Mouse (Mus musculus): ENCODE measurements around the gene Cdk5rap2. TPM values are rescaled to one million over a fixed set of nuclear protein-coding genes. Genes with fewer than 3 reads are reported as not detected.

The Cdk5rap2 gene
- polyA plus RNA-seq, 1 experiment from 2014 or later, result 23.7 TPM

DNA sequence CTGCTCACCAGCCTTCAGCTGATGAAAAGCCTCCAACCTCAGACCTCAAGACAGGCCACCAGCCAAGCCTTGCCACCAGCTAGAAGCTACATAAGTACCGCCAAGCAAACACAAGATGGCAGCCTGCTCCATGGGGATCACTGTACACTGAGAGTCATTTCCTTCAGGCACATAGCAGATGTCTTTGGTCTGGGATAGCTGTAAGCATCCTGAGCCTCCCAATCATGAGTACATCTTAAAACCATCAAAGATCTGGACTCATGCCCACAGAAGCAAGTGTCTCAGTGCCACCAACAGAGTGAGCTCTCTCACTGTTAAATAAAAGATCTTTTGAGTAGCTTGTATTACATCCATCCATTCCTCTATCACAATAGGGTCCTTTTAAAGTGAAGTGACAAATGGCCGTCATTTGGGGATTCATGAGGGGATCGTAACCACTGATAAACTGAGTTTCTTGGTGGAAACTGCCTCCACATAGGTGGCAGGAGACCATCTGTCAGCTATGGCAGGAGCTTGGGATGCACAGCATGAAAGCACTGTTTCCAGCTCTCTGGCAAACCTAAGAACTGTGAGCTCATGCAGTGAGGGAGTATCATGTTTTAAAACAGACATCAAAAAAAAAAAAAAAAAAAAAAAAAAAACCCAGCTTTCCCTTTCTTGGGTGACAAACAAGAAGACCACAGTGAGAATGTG, 150.4 kb downstream of the Cdk5rap2 start:
- Histone ChIP-seq H3K9ac (no peak overlapping the region), H3K4me1 (0 out of 2 replicates have a peak, but pooled peaks cover 7% of the 10 kb centered on the region), H3K27ac (no peak overlapping the region), H3K4me3 (no peak overlapping the region), H3K4me2 (no peak overlapping the region), H3K9me3 (no peaks in the 10 kb centered on the region), H3K27me3 (no peaks in the 10 kb centered on the region), H3K36me3 (peaks cover 71% of the 10 kb centered on the region)
- no peak for ATAC-seq (ENCODE audit: insufficient number of reproducible peaks, insufficient read depth, low FRiP score, low TSS enrichment, low read depth)
- 84% methylated on average over 3 of the region's 3 CpGs for WGBS

DNA sequence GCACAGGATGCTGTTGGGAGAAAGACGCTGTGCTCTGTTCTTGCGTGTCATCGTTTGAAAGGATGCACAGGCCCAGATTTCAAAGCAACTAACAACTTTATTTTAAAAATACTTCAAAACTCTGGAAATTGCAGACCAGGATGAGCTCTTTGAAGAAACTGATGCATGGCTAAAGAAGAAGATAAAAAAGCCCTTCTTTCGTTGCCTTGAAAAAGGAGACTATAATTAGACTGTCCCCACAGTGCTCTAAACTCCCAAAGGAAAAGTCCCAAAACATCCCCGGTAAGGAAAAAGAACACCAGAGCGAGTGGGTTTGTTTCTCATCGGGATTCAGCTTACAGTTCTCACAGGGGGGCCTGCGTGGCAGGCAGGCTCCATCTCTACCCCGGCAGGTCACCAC, 151.4 kb downstream of the Cdk5rap2 start:
- H3K27me3 ChIP-seq, result no peaks in the 10 kb centered on the region
- H3K27ac ChIP-seq, result no peak overlapping the region
- no peak for ATAC-seq (ENCODE audit: insufficient number of reproducible peaks, insufficient read depth, low FRiP score, low TSS enrichment, low read depth)
- H3K4me2 ChIP-seq, result no peak overlapping the region
- no peak overlapping the region for H3K4me3 ChIP-seq
- H3K9me3 ChIP-seq, result no peaks in the 10 kb centered on the region
- 54% methylated on average over 9 of the region's 9 CpGs for WGBS
- H3K9ac ChIP-seq, result no peak overlapping the region
- 0 out of 2 replicates have a peak, but pooled peaks cover 7% of the 10 kb centered on the region for H3K4me1 ChIP-seq
- peaks cover 72% of the 10 kb centered on the region for H3K36me3 ChIP-seq

DNA sequence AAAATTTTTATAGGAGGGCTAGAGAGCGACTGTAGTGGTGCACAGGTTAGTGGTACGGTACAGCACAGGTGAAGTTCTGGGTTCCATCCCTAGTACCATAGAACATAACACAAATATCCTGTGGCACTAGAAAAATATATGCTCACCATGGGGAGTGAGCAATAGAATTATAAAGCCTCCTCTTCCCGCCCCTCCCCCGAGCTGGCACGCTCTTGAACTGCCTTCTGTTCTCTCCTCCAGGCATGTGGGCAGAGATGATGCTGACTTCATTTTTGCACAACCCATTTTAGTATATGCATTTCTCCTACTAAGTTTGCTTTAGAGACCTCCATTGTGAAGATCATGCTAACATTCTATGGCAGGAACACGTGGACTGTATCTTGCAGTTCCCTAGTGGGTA, 152.0 kb downstream of the Cdk5rap2 start:
- WGBS, result 89% methylated on average over 6 of the region's 6 CpGs
- H3K4me3 ChIP-seq, result no peak overlapping the region
- H3K36me3 ChIP-seq, result peaks cover 73% of the 10 kb centered on the region
- H3K9me3 ChIP-seq, result no peaks in the 10 kb centered on the region
- no peak overlapping the region for H3K4me2 ChIP-seq
- no peak overlapping the region for H3K27ac ChIP-seq
- no peaks in the 10 kb centered on the region for H3K27me3 ChIP-seq
- H3K4me1 ChIP-seq, result 0 out of 2 replicates have a peak, but pooled peaks cover 7% of the 10 kb centered on the region
- no peak overlapping the region for H3K9ac ChIP-seq
- ATAC-seq (ENCODE audit: insufficient number of reproducible peaks, insufficient read depth, low FRiP score, low TSS enrichment, low read depth), result no peak

DNA sequence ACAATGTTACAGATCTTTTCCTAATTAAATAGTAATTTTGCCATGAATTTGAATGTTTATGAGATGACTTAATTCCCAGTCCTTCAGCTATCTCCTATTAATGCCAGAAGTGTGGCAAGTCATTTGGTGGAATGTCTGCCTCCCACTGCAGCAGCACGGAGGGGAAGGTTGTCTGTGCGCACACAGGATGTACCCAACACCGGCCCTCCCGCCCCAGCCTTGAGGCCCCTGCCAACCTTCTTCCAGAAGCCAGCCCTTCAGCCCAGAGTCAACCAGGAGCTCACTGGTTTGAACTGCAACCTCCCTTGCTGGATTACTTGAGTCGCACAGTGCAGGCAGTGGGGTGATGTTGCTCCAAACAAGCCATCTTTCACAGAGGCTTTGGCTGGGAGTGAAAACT, 158.5 kb downstream of the Cdk5rap2 start:
- Histone ChIP-seq H3K27ac (no peak overlapping the region), H3K4me2 (no peak overlapping the region), H3K4me1 (no peaks in the 10 kb centered on the region; the same call in 1 of the 2 replicates), H3K36me3 (peaks cover 54% of the 10 kb centered on the region), H3K27me3 (no peaks in the 10 kb centered on the region), H3K4me3 (no peak overlapping the region), H3K9ac (no peak overlapping the region), H3K9me3 (no peaks in the 10 kb centered on the region)
- ATAC-seq (ENCODE audit: insufficient number of reproducible peaks, insufficient read depth, low FRiP score, low TSS enrichment, low read depth), result no peak
- 87% methylated on average over 5 of the region's 5 CpGs for WGBS

DNA sequence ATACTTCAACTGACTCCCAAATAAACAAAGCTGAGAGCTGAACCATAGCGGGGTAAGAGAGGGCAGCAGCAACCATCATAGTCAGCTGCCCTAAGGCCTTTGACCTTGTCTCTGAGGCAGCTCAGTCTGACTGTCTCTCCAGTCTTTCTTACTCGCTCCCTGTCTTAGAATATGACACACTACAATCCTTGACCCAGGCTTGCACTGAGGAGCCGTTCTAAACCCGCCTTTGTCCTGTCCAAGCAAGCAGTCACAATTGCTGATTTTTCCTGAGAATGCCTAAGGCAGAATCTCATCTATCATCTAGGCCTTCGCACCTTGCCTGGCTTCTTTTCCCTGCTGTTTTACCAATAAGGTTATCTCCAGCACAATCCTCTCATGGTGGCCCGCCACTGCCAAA, 164.5 kb downstream of the Cdk5rap2 start:
- WGBS, result 67% methylated on average over 6 of the region's 6 CpGs
- Histone ChIP-seq H3K27me3 (no peaks in the 10 kb centered on the region), H3K4me2 (no peak overlapping the region), H3K9me3 (no peaks in the 10 kb centered on the region), H3K4me1 (no peaks in the 10 kb centered on the region), H3K36me3 (peaks cover 67% of the 10 kb centered on the region), H3K4me3 (no peak overlapping the region), H3K9ac (no peak overlapping the region), H3K27ac (no peak overlapping the region)
- no peak for ATAC-seq (ENCODE audit: insufficient number of reproducible peaks, insufficient read depth, low FRiP score, low TSS enrichment, low read depth)

DNA sequence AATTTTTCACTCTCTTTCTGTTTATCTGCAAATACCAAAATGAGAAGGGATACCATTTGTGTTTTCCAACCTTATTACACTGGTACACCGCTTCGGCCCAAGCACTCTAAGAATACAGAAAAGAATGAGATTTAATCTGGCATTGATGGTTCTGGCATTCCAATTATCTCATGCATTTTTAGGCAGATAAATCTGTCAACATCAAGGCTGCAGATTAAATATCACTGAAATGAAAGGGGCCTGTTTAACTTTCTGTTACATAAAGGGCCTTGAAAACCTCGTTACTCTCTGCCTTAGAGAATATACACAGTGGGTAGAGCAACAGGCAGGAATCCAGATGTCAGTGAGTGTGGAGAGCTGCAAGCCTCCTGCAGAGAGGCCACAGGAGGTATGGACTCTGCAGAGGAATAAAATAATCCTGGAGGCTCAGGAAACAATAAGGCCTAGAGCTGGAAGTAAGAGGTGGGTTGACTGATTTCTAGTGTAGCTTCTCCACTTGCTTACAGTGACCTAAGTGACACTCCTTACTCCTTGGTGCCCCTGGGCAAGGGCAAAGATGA, 166.6 kb downstream of the Cdk5rap2 start:
- H3K4me1 ChIP-seq, result no peaks in the 10 kb centered on the region
- H3K4me3 ChIP-seq, result no peak overlapping the region
- no peak overlapping the region for H3K27ac ChIP-seq
- H3K36me3 ChIP-seq, result peaks cover 75% of the 10 kb centered on the region
- no peaks in the 10 kb centered on the region for H3K9me3 ChIP-seq
- ATAC-seq (ENCODE audit: insufficient number of reproducible peaks, insufficient read depth, low FRiP score, low TSS enrichment, low read depth), result no peak
- no peak overlapping the region for H3K9ac ChIP-seq
- H3K27me3 ChIP-seq, result no peaks in the 10 kb centered on the region
- H3K4me2 ChIP-seq, result no peak overlapping the region
- WGBS, result 59% methylated on average over 3 of the region's 3 CpGs

DNA sequence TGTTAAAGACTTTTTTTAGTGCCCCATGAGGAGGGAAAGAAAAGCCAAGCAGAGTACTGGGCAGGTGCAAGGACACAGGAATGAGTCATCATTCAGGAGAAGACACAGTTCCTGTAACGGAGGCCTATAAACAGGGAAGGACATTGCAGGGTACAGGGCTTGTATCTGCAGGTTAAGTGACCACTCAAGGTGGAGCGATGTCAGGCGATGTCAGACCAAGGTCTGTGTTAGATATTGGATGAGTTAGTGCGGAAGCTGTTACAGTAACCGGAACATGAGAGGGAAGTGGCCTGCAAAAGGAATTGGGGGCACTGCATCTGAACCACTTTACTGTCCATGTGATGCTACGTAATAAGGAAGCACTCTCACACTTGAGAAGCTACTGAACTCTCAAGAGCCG, 170.5 kb downstream of the Cdk5rap2 start:
- Histone ChIP-seq H3K9me3 (no peaks in the 10 kb centered on the region), H3K27me3 (no peaks in the 10 kb centered on the region), H3K27ac (no peak overlapping the region), H3K4me1 (no peaks in the 10 kb centered on the region), H3K4me3 (no peak overlapping the region), H3K4me2 (no peak overlapping the region), H3K9ac (no peak overlapping the region), H3K36me3 (peaks cover 85% of the 10 kb centered on the region)
- WGBS, result 95% methylated on average over 7 of the region's 7 CpGs
- ATAC-seq (ENCODE audit: insufficient number of reproducible peaks, insufficient read depth, low FRiP score, low TSS enrichment, low read depth), result no peak

DNA sequence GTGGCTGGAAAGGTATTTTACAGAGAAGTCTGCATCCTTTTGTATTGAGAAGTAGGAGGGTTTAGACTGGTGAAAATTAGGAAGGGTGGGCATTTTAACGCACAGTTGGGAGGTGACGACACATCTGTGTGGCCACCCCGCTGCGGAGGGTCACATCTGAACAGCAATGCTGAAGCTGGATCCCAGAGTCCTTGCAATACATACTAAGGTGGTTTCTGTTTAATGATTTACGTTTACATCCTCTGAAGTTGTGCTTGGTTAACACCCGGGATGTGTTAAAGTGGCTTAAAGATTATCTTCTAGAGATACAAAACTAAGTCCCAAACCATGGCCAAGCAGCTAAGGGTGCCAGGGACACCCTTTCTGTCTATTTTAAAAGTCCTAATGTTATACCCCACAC, 171.4 kb downstream of the Cdk5rap2 start:
- WGBS, result 96% methylated on average over 6 of the region's 6 CpGs
- Histone ChIP-seq H3K27me3 (no peaks in the 10 kb centered on the region), H3K9ac (no peak overlapping the region), H3K9me3 (no peaks in the 10 kb centered on the region), H3K4me3 (no peak overlapping the region), H3K4me1 (no peaks in the 10 kb centered on the region), H3K27ac (no peak overlapping the region), H3K36me3 (peaks cover 84% of the 10 kb centered on the region), H3K4me2 (no peak overlapping the region)
- no peak for ATAC-seq (ENCODE audit: insufficient number of reproducible peaks, insufficient read depth, low FRiP score, low TSS enrichment, low read depth)

DNA sequence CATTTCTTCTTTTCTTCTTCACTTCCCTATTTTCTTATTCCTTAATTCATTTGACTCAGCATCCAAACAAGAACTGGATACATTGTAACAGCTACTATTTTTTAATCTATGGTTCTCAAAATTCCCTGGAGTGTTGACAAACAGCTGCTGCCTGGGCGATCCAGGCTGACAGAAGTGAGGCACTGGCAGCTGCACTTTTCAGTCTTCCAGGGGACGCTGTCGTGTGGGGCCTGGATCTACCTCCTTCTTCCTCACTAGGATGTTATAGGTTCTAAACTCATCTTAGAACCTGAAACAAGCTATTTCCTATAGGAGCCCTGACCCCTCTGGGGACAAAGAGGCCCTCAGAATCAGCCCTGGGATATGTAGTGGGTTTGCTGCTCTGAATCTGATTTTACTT, 177.9 kb downstream of the Cdk5rap2 start:
- H3K4me1 ChIP-seq, result no peaks in the 10 kb centered on the region
- no peak overlapping the region for H3K9ac ChIP-seq
- WGBS, result 85% methylated on average over 3 of the region's 3 CpGs
- ATAC-seq (ENCODE audit: insufficient number of reproducible peaks, insufficient read depth, low FRiP score, low TSS enrichment, low read depth), result no peak
- H3K4me2 ChIP-seq, result no peak overlapping the region
- no peak overlapping the region for H3K27ac ChIP-seq
- no peaks in the 10 kb centered on the region for H3K9me3 ChIP-seq
- peaks cover 40% of the 10 kb centered on the region for H3K36me3 ChIP-seq
- H3K27me3 ChIP-seq, result no peaks in the 10 kb centered on the region
- no peak overlapping the region for H3K4me3 ChIP-seq

DNA sequence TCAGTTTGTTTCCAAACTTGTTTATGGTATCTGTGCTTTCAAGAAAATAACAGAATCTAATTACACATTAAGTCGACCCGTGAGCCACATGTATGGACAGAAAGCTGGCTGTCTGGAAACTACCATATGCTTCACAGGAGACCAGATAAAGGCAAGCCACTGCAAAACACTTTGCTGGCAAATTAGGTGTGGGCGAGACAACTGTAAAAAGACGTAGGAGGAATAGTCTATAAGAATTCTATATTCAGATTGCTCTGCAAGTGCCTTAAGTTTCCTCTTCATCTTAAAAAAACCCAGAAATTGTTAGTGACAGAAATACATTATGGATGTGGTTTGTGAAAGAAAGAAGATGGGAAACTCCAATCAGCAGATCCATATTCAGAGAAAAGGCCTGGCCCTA, 180.4 kb downstream of the Cdk5rap2 start:
- no peak overlapping the region for H3K4me2 ChIP-seq
- no peak overlapping the region for H3K27ac ChIP-seq
- H3K9me3 ChIP-seq, result no peaks in the 10 kb centered on the region
- peaks cover 50% of the 10 kb centered on the region for H3K36me3 ChIP-seq
- H3K4me1 ChIP-seq, result no peaks in the 10 kb centered on the region
- no peaks in the 10 kb centered on the region for H3K27me3 ChIP-seq
- no peak overlapping the region for H3K9ac ChIP-seq
- no peak for ATAC-seq (ENCODE audit: insufficient number of reproducible peaks, insufficient read depth, low FRiP score, low TSS enrichment, low read depth)
- WGBS, result 69% methylated on average over 4 of the region's 4 CpGs
- no peak overlapping the region for H3K4me3 ChIP-seq

DNA sequence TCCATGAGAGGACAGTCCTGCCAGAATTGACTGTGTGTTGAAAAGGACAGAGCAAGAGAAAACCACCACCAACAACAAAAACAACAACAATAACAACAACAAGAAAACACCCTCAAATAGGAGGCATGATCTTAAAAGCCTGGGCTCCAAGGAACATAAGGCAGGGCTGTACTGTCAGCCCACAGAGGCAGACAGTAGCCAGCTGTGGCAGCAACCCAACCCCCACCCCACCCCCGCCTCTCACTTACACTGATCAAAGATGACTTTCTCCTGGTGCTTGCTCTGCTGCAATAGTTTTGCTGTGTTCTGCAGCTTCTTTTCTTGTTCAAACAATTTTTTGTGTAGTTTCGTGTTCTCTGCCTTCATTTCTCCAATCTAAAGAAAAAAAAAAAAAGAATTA, 181.9 kb downstream of the Cdk5rap2 start:
- no peak overlapping the region for H3K4me2 ChIP-seq
- no peak overlapping the region for H3K9ac ChIP-seq
- WGBS, result 64% methylated on average over 2 of the region's 2 CpGs
- no peaks in the 10 kb centered on the region for H3K4me1 ChIP-seq
- H3K4me3 ChIP-seq, result no peak overlapping the region
- no peak for ATAC-seq (ENCODE audit: insufficient number of reproducible peaks, insufficient read depth, low FRiP score, low TSS enrichment, low read depth)
- H3K27me3 ChIP-seq, result no peaks in the 10 kb centered on the region
- H3K9me3 ChIP-seq, result no peaks in the 10 kb centered on the region
- peaks cover 51% of the 10 kb centered on the region for H3K36me3 ChIP-seq
- no peak overlapping the region for H3K27ac ChIP-seq

DNA sequence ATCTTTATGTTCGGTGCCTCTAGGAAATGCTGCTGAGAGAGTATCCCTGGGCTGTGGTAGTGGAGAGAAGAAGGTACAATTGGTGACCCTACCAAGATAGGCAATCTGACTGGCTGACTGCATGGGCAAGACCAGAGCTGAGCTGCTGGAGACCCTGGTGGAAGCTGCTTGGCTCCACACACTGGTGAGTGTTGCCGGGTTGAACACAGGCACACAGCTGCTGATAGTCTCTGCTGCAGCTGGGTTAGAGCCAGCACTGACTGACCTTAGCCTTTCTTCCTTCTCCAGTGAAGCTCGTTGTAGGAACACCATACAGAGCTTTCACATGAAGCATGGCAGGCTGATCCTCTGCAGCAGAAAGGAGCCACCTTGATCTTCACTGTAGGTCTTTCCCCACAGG, 182.6 kb downstream of the Cdk5rap2 start:
- WGBS, result 96% methylated on average over 3 of the region's 3 CpGs
- no peaks in the 10 kb centered on the region for H3K27me3 ChIP-seq
- H3K4me3 ChIP-seq, result no peak overlapping the region
- peaks cover 58% of the 10 kb centered on the region for H3K36me3 ChIP-seq
- no peak overlapping the region for H3K27ac ChIP-seq
- no peaks in the 10 kb centered on the region for H3K4me1 ChIP-seq
- H3K9me3 ChIP-seq, result no peaks in the 10 kb centered on the region
- H3K9ac ChIP-seq, result no peak overlapping the region
- no peak for ATAC-seq (ENCODE audit: insufficient number of reproducible peaks, insufficient read depth, low FRiP score, low TSS enrichment, low read depth)
- no peak overlapping the region for H3K4me2 ChIP-seq

All from embryonic facial prominence, embryonic 13.5 days (tissue).